Mouse (Mus musculus) heart, adult 9 months (tissue): Measurements from ENCODE around the gene Prdx5.

Experiments used
- DNase-seq, 2 experiments: peaks; one replicate each; pipeline ENCODE4 v3.0.0; 2022; ENCODE audit warnings: low spot score in 2 of 2

Prdx5 gene

GRCm38 (mm10) chr19:6937541-6938465 lies 27.9 kb upstream of the Prdx5 start:
- peak; percentile 65 to 76 for DNase-seq

- no peak for DNase-seq
Measured at GRCm38 (mm10) chr19:6936299-6936698, 26.4 kb upstream of the Prdx5 start.

DNA sequence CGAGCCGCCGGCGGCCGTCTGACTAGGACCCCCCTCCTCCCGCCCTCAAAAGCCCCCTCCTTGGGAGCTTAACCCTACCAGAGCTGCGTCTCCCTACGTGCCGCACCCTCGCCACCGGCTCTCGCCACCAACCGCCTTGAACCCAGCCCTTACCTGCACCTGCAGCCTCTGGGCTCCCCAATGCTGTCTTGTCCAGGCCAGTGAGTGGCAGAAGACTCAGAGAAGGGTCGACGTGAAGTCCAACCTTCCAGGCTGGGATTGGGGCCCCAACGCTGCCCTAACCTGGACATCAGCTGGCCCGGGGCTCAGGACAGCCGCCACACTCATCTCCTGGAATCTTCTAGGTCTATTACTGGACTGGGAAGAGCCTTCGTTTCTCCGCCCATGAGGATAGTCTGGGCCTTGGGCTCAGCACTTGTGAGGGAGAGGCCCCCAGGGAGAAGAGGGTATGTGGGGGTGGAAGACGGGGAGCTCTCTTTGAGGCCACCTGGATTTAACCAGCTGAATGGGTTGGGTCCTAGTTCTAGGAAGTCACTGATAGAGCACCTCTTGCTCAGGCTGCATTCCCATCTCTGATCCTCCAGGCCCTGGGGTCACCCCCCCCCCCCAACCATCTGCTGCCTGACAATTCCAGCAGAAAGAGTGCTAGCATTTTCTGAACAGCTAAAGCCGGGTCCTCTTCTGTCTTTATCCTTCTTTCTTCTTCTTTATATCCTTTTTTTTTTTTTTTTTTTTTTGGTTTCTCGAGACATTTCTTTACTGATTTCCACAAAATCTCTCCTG lies 24.5 kb upstream of the Prdx5 start, which contains the start of gene Kcnk4:
TSS of gene Kcnk4 (minus strand) at position 321 of the 783 bp plus-strand sequence.
- DNase-seq: no peak

GRCm38 (mm10) chr19:6933436-6934194 lies 23.7 kb upstream of the Prdx5 start:
- no peak for DNase-seq

DNA sequence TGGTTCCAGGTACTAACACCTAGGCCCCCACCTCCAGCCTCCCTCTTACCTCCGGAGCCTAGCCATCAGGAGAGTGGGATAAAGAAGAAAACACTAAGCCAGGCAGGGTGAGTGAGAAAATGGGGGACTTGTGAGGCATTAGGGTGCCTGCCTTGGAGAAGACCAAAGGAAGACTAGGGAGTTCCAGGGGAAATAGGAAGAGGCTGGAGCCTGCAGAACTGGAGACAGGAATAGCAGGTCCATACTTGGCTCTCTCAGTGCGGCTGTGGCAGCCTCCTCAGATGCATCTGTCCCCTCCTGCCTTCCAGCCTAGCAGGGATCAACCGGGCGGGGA lies 23.2 kb upstream of the Prdx5 start:
- no peak for DNase-seq

GRCm38 (mm10) chr19:6932018-6932417 lies 22.1 kb upstream of the Prdx5 start:
- DNase-seq: no peak

GRCm38 (mm10) chr19:6931002-6931401 lies 21.1 kb upstream of the Prdx5 start:
- no peak for DNase-seq

GRCm38 (mm10) chr19:6928080-6928479 lies 18.2 kb upstream of the Prdx5 start:
- DNase-seq: no peak

DNA sequence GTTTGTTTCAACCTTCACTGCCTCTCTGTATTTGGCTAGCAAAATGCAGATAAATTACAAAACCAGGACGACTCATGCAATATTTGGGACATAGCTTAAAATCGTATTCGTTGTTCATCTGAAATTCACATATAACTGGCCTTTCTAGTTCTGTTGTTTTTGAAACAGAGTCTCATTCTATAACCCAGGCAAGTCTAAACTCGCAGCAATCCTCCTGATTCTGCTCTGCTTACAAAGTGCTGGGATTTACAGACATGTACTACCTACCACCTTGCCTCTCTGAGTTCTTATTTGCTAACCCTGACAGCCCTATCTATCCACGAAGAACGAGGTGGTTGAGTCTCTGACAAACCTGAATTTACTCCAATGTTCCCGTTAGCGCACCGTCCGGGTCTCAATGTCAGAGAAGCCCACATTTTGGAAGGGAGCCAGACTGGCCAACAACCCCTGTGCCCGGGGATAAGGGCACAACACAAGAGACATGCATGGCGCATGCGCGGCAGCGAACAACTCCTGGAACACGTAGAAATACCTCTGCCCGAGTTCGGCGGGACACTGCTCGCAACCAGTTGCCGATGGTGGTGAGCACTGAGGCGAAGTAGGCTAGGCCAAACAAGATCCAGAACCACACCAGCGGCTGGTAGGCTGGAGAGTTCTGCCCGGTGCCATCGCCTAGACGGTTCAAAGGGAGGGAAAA lies 16.8 kb upstream of the Prdx5 start:
- DNase-seq: no peak

GRCm38 (mm10) chr19:6925611-6926329 lies 15.9 kb upstream of the Prdx5 start:
- no peak for DNase-seq

DNA sequence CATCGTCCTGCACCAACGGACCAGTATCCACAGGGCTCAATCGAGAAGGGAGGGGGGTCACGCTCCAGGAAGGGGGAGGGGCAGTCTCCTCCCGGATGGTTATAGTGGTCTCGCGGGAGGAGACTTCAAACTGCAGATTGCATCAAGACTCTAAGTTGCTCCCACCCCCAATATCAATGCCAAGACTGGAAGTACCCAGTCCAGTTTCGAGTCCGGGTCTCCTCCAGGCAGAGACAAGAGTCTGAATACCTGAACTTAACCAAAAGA lies 15.3 kb upstream of the Prdx5 start, which contains the start of gene Catsperz:
TSS of gene Catsperz (minus strand) at position 74 of the 267 bp plus-strand sequence.
- DNase-seq: no peak

GRCm38 (mm10) chr19:6924461-6925306 lies 14.8 kb upstream of the Prdx5 start:
- peak; percentile 64 to 84 for DNase-seq

- DNase-seq: no peak
Measured at GRCm38 (mm10) chr19:6922901-6923735, 13.2 kb upstream of the Prdx5 start.

GRCm38 (mm10) chr19:6921647-6922567 lies 12.0 kb upstream of the Prdx5 start, which contains the start of gene Esrra:
Esrra (minus strand) TSS chr19:6921813.
- peak; percentile 100 for DNase-seq

DNA sequence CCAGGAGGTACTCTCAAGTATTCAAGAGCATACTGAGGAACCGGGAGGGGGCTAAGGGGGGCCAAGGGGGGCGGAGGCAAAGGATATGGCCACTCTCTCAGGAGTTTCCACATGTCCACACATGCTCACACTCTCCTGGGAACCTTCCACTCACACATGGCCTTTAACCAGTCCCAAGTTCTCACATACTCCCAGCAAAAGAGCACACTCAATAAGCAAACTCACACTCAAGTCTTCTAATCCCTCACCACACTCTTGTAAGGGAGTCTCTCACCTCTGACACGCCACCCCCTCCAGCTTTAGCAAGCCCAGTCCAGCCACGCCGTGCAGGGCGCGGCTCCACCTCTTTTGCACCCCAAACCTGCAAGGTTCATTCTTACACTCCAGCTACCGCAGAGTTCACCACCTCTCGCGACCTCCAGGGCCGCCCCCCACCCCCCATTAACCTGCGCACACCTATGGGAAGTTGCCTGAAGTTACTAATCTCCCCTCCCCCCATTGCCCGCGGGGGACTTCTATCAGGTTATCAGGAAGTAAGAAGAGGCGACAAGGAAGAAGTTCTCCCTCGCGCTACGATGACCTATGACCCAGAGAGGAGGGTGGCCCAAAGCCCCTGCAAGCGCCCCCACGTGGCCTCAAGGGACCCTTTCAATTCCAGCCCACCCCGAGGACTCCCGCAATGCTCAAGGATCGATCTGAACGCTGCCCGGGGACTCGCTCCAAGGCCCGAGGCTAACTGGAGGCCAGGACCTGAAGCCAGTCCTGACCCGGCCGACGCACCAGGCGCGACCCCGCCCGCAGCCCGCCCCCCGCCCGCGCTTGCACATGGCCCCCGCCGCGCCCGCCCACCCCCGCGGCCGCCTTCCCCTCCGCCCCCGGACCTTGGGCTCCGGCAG lies 11.1 kb upstream of the Prdx5 start:
- peak; percentile 54 to 67 for DNase-seq

- peak in 1 of 2 experiments; percentile 60 for DNase-seq
Measured at GRCm38 (mm10) chr19:6919876-6920740, 10.2 kb upstream of the Prdx5 start.
